Mouse (Mus musculus): ENCODE results near the gene Atp8b2.

DNA sequence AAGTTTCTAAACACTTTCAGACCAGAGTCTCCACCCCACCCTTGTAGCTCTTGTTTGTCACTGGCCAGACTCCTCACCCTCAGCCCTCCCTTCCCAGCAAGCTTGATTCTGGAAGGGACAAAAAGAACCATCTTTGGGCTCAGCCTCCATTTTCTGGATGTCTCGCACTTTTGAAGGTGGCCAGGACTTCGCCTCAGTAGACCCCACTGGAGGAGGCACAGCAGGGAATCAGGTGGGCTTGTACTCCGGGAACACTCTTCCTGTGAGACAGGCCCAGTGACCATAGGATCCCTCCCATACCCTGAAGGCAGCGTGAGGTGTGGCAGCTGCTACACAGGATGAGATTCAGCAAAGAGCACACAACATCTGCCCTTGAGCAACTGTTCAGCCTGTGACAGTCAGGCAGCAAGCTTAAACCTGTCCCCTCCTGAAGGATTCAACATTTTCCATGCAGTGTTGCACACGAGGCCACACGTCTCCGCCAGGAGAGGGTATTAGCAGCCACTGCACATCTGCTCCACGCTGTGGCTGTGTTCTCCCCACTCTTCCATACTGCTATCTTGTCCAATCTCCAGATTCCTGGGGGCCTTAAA is 66.0 kb downstream of the Atp8b2 start:
- no peak for TF ChIP-seq CTCF (IDR thresholded peaks at IDR 0.05; ENCODE audit: extremely low read depth, insufficient read depth, low read length)
- TF ChIP-seq POLR2A (IDR thresholded peaks at IDR 0.05; ENCODE audit: extremely low read depth, insufficient read depth, low read length) = no peak

All from cortical plate, adult 2 months (tissue).